ENCODE assay signal across 29 mouse cellular contexts in genomic region chr10:53886475-53886874, GRCm38 (mm10).
"Had no signal": no experiment of that assay in that cellular context is flagged by ENCODE, and none has a peak within 500 bp of the region (broad histone marks: within the 10 kb centered on the region; RNA-seq: fewer than 3 reads in every experiment).

No protein-coding gene starts in this region.

- H3K27me3 ChIP-seq: embryonic facial prominence, embryonic 12.5 days; embryonic facial prominence, embryonic 13.5 days; embryonic facial prominence, embryonic 15.5 days; forebrain, embryonic 12.5 days; forebrain, embryonic 13.5 days; forebrain, embryonic 15.5 days had no signal

- H3K4me3 ChIP-seq: embryonic facial prominence, embryonic 10.5 days; embryonic facial prominence, embryonic 12.5 days; embryonic facial prominence, embryonic 13.5 days; embryonic facial prominence, embryonic 15.5 days; erythroblast, embryonic 14.5 days; forebrain, embryonic 10.5 days; forebrain, embryonic 12.5 days; forebrain, embryonic 13.5 days; forebrain, embryonic 15.5 days; gastrocnemius, adult 2 months; heart, adult 2 months had no signal

- H3K4me1 ChIP-seq: embryonic facial prominence, embryonic 10.5 days; embryonic facial prominence, embryonic 12.5 days; embryonic facial prominence, embryonic 13.5 days; embryonic facial prominence, embryonic 15.5 days; forebrain, embryonic 10.5 days; forebrain, embryonic 12.5 days; forebrain, embryonic 13.5 days; forebrain, embryonic 15.5 days had no signal

- H3K9ac ChIP-seq: embryonic facial prominence, embryonic 12.5 days; embryonic facial prominence, embryonic 13.5 days; embryonic facial prominence, embryonic 15.5 days; forebrain, embryonic 12.5 days; forebrain, embryonic 13.5 days; forebrain, embryonic 15.5 days; forebrain, postnatal 0 days had no signal

- H3K27ac ChIP-seq: embryonic facial prominence, embryonic 10.5 days; embryonic facial prominence, embryonic 12.5 days; embryonic facial prominence, embryonic 13.5 days; embryonic facial prominence, embryonic 15.5 days; forebrain, embryonic 10.5 days; forebrain, embryonic 12.5 days; forebrain, embryonic 13.5 days; forebrain, embryonic 15.5 days; gastrocnemius, adult 2 months; heart, adult 2 months had no signal

- H3K4me2 ChIP-seq: embryonic facial prominence, embryonic 12.5 days; embryonic facial prominence, embryonic 13.5 days; embryonic facial prominence, embryonic 15.5 days; forebrain, embryonic 12.5 days; forebrain, embryonic 13.5 days; forebrain, embryonic 15.5 days had no signal

- DNase-seq: cerebellum, adult 2 months; cerebellum, adult 8-10 months; cerebellum, adult 9-10 months; cerebellum, adult 9-11 months; cerebellum, postnatal 10 days; cerebellum, postnatal 14 days; cerebellum, postnatal 25 days; cerebellum, postnatal 36 days; embryo, embryonic 11 days; forebrain, postnatal 0 days; gastrocnemius, adult 2 months; gastrocnemius, postnatal 10 days; gastrocnemius, postnatal 14 days; gastrocnemius, postnatal 25 days; gastrocnemius, postnatal 36 days; heart, adult 11 months; heart, adult 18-20 months; heart, adult 2 months had no signal

- H3K9me3 ChIP-seq: embryonic facial prominence, embryonic 10.5 days; embryonic facial prominence, embryonic 12.5 days; embryonic facial prominence, embryonic 13.5 days; embryonic facial prominence, embryonic 15.5 days; forebrain, embryonic 10.5 days; forebrain, embryonic 12.5 days; forebrain, embryonic 13.5 days; forebrain, embryonic 15.5 days had no signal

- ATAC-seq: forebrain, embryonic 13.5 days; forebrain, embryonic 14.5 days; forebrain, embryonic 15.5 days; forebrain, embryonic 16.5 days; forebrain, postnatal 0 days had no signal

- H3K36me3 ChIP-seq: embryonic facial prominence, embryonic 10.5 days; embryonic facial prominence, embryonic 12.5 days; embryonic facial prominence, embryonic 13.5 days; embryonic facial prominence, embryonic 15.5 days; forebrain, embryonic 10.5 days; forebrain, embryonic 12.5 days; forebrain, embryonic 15.5 days had no signal
